10 mouse cellular contexts compared by ENCODE assay signal in genomic region chr1:184447161-184447667, GRCm38 (mm10).
DNase-seq lines count a peak whose midpoint lies in the region; ATAC-seq and TF ChIP-seq lines count a peak whose summit lies in the region.
"Had no signal": no experiment of that assay in that cellular context is flagged by ENCODE, and none has a peak within 500 bp of the region (broad histone marks: within the 10 kb centered on the region; RNA-seq: fewer than 3 reads in every experiment).

No protein-coding gene starts in this region.

- no peaks in the 10 kb centered on the region for H3K4me1 ChIP-seq in kidney, adult 2 months (ENCODE audit: control insufficient read depth, insufficient read depth, low read length)
- H3K4me1 ChIP-seq in brown adipose tissue, adult 24 weeks (ENCODE audit: control insufficient read depth, insufficient read depth, insufficient read length, low read length), result peaks cover 25% of the 10 kb centered on the region
- 0 out of 2 replicates have a peak, but pooled peaks cover 8% of the 10 kb centered on the region for H3K4me1 ChIP-seq in limb, embryonic 14.5 days (ENCODE audit: control insufficient read depth, insufficient read depth, low read length)
- no peaks in the 10 kb centered on the region for H3K4me1 ChIP-seq in forebrain, embryonic 15.5 days
- no peaks in the 10 kb centered on the region for H3K4me1 ChIP-seq in hindbrain, embryonic 16.5 days (ENCODE audit: control insufficient read depth, insufficient read depth, low read depth, low read length)
- H3K4me1 ChIP-seq: midbrain, embryonic 12.5 days had no signal

- 59% methylated on average over 5 of the region's 5 CpGs for WGBS in kidney, adult 2 months
- WGBS in limb, embryonic 14.5 days, result 25% methylated on average over 5 of the region's 5 CpGs
- 55% methylated on average over 5 of the region's 5 CpGs for WGBS in forebrain, embryonic 15.5 days
- WGBS in hindbrain, embryonic 16.5 days, result 74% methylated on average over 5 of the region's 5 CpGs

- no peak overlapping the region for H3K4me2 ChIP-seq in limb, embryonic 14.5 days (replicated peaks; ENCODE audit: low read depth, low read length, severe bottlenecking)
- H3K4me2 ChIP-seq in forebrain, embryonic 15.5 days (replicated peaks), result no peak overlapping the region
- H3K4me2 ChIP-seq in hindbrain, embryonic 16.5 days (ENCODE audit: low read length), result no peak overlapping the region
- H3K4me2 ChIP-seq: midbrain, embryonic 12.5 days had no signal

- H3K36me3 ChIP-seq in kidney, adult 2 months (ENCODE audit: control insufficient read depth, insufficient read depth, low read length), result no peaks in the 10 kb centered on the region
- no peaks in the 10 kb centered on the region for H3K36me3 ChIP-seq in limb, embryonic 14.5 days (ENCODE audit: control insufficient read depth, insufficient read depth, low read length)
- H3K36me3 ChIP-seq in forebrain, embryonic 15.5 days, result no peaks in the 10 kb centered on the region
- no peaks in the 10 kb centered on the region for H3K36me3 ChIP-seq in hindbrain, embryonic 16.5 days (ENCODE audit: control insufficient read depth, insufficient read depth, low read length)
- H3K36me3 ChIP-seq: G1E; midbrain, embryonic 12.5 days had no signal

- DNase-seq in kidney, adult 2 months, result peak; percentile 39
- no peak for DNase-seq in kidney, adult 9 months
- peak; percentile 82 for DNase-seq in NIH3T3 (ENCODE audit: low read depth)
- DNase-seq in limb, embryonic 14.5 days (ENCODE audit: low spot score), result peak; percentile 92

- ATAC-seq in limb, embryonic 14.5 days (ENCODE audit: low FRiP score, low read depth), result peak; percentile 83
- no peak for ATAC-seq in forebrain, embryonic 15.5 days (replicated peaks)
- no peak for ATAC-seq in hindbrain, embryonic 16.5 days

- no peak for TF ChIP-seq POLR2A in kidney, adult 2 months (IDR thresholded peaks at IDR 0.05; ENCODE audit: low read depth, low read length)
- no peak for TF ChIP-seq POLR2A in limb, embryonic 14.5 days (IDR thresholded peaks at IDR 0.05; ENCODE audit: borderline replicate concordance, extremely low read depth, insufficient read depth, insufficient read length)

- H3K4me3 ChIP-seq in kidney, adult 2 months (ENCODE audit: insufficient read depth, low read depth, low read length), result no peak overlapping the region
- H3K4me3 ChIP-seq in brown adipose tissue, adult 24 weeks (ENCODE audit: insufficient read depth, low read depth, low read length), result no peak overlapping the region
- no peak overlapping the region for H3K4me3 ChIP-seq in limb, embryonic 14.5 days (replicated peaks; ENCODE audit: low read length)
- H3K4me3 ChIP-seq in forebrain, embryonic 15.5 days, result no peak overlapping the region
- H3K4me3 ChIP-seq in hindbrain, embryonic 16.5 days (ENCODE audit: low read length), result no peak overlapping the region
- H3K4me3 ChIP-seq: midbrain, embryonic 12.5 days had no signal

- no peaks in the 10 kb centered on the region for H3K9me3 ChIP-seq in limb, embryonic 14.5 days (ENCODE audit: control insufficient read depth, low read length)
- H3K9me3 ChIP-seq in forebrain, embryonic 15.5 days, result no peaks in the 10 kb centered on the region
- no peaks in the 10 kb centered on the region for H3K9me3 ChIP-seq in hindbrain, embryonic 16.5 days (ENCODE audit: control insufficient read depth, low read length)
- H3K9me3 ChIP-seq: midbrain, embryonic 12.5 days had no signal

- TF ChIP-seq CTCF in kidney, adult 2 months (conservative IDR thresholded peaks at IDR 0.05; ENCODE audit: insufficient read depth, insufficient read length, low read depth, low read length), result no peak

- no peaks in the 10 kb centered on the region for H3K27me3 ChIP-seq in kidney, adult 2 months (replicated peaks; ENCODE audit: control insufficient read depth, insufficient read depth, low read length)
- H3K27me3 ChIP-seq in limb, embryonic 14.5 days (ENCODE audit: control insufficient read depth, insufficient read depth, low read length), result peaks cover 7% of the 10 kb centered on the region
- no peaks in the 10 kb centered on the region for H3K27me3 ChIP-seq in forebrain, embryonic 15.5 days
- H3K27me3 ChIP-seq in hindbrain, embryonic 16.5 days (replicated peaks; ENCODE audit: control insufficient read depth, insufficient read depth, low read length), result no peaks in the 10 kb centered on the region

- no peak overlapping the region for H3K27ac ChIP-seq in kidney, adult 2 months (ENCODE audit: insufficient read depth, low read depth, low read length)
- peak overlapping the region; percentile 80 for H3K27ac ChIP-seq in brown adipose tissue, adult 24 weeks (replicated peaks; ENCODE audit: low read depth, low read length)
- H3K27ac ChIP-seq in limb, embryonic 14.5 days (replicated peaks; ENCODE audit: low read depth, low read length), result no peak overlapping the region
- H3K27ac ChIP-seq in forebrain, embryonic 15.5 days (replicated peaks), result no peak overlapping the region
- no peak overlapping the region for H3K27ac ChIP-seq in hindbrain, embryonic 16.5 days (ENCODE audit: low read depth, low read length)
- H3K27ac ChIP-seq: midbrain, embryonic 12.5 days; stomach, postnatal 0 days had no signal

- no peak overlapping the region for H3K9ac ChIP-seq in limb, embryonic 14.5 days (ENCODE audit: low read depth, low read length, severe bottlenecking)
- no peak overlapping the region for H3K9ac ChIP-seq in forebrain, embryonic 15.5 days (replicated peaks)
- H3K9ac ChIP-seq in hindbrain, embryonic 16.5 days (ENCODE audit: low read depth, low read length), result no peak overlapping the region
- H3K9ac ChIP-seq: midbrain, embryonic 12.5 days had no signal
